Mouse (Mus musculus) small intestine, adult 2 months (tissue): ENCODE measurements around the gene Dnali1.

Experiments used
- CTCF ChIP-seq: fragments of 200-500 bp; IDR thresholded peaks from 2 replicates; pipeline ENCODE4 v1.5.1; 2012; ENCODE audit warnings: low read depth, mild to moderate bottlenecking, control low read depth, inconsistent platforms, low read length, moderate library complexity, mixed read lengths; ENCODE audit not compliant: insufficient replicate concordance, insufficient read length; ENCODE audit errors: extremely low read depth
- POLR2A ChIP-seq: fragments of 200-500 bp; IDR thresholded peaks from 2 replicates; pipeline ENCODE4 v1.6.1; 2012; ENCODE audit warnings: low read depth, mild to moderate bottlenecking, control low read depth, inconsistent platforms, low read length, moderate library complexity

DNA sequence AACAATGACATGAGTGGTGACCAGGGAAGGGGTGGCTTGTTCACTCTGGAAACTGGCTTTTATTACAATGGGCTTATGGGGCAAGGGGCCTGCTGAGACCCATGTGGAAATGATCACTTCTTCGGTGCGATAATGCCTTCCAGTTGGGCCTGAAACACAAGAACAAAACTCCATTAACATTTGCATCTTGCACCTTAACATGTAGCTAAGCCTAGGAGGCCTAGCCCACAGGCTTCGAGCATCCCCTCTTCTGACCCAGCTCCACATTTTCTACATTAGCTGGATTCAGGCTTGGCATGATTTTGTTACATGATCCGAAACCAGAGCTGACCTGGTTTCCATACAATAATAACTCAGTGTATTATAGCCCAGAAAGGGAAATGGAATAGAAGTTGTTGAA is 9.0 kb downstream of the Dnali1 start:
- TF ChIP-seq CTCF (no peak), POLR2A (no peak)
